Mouse (Mus musculus) lung, embryonic 16.5 days (tissue): ENCODE results near the gene Rab11b. TPM values are rescaled to one million over a fixed set of nuclear protein-coding genes. Genes with fewer than 3 reads are reported as not detected.
"Not testable (repeated sequence)": the region's sequence is repeated elsewhere in the genome, so short reads cannot be mapped to it uniquely, and the experiment has no call there.

Experiments
- ATAC-seq: fragments of 200-750 bp; cut with Nextera tagmentation; 2 replicates; pipeline ENCODE4 v1.8.0; 2017; ENCODE audit warnings: low read depth, mild to moderate bottlenecking, moderate library complexity
- H3K27ac ChIP-seq: fragments of 300-500 bp; sonication (generic); 2 replicates; pipeline ENCODE4 v1.5.1; 2014; ENCODE audit warnings: mild to moderate bottlenecking, control low read depth, low read length
- H3K27me3 ChIP-seq: fragments of 300-500 bp; sonication (generic); 2 replicates; pipeline ENCODE4 v1.6.1; 2014; ENCODE audit warnings: low read depth, low read length, mixed read lengths; ENCODE audit not compliant: control insufficient read depth, insufficient read depth
- H3K36me3 ChIP-seq: fragments of 300-500 bp; sonication (generic); 2 replicates; pipeline ENCODE4 v1.6.1; 2014; ENCODE audit warnings: low read length; ENCODE audit not compliant: control insufficient read depth, insufficient read depth
- H3K4me1 ChIP-seq: fragments of 300-500 bp; sonication (generic); replicated peaks from 2 replicates; pipeline ENCODE4 v1.6.1; 2014; ENCODE audit warnings: low read length, mixed read lengths; ENCODE audit not compliant: control insufficient read depth, insufficient read depth
- H3K4me2 ChIP-seq: fragments of 300-500 bp; sonication (generic); 2 replicates; pipeline ENCODE4 v1.6.1; 2014; ENCODE audit warnings: low read depth, low read length, control low read depth
- H3K4me3 ChIP-seq: fragments of 300-500 bp; sonication (generic); 2 replicates; pipeline ENCODE4 v1.5.1; 2014; ENCODE audit warnings: mild to moderate bottlenecking, low read length, control low read depth
- H3K9ac ChIP-seq: fragments of 300-500 bp; sonication (generic); 2 replicates; pipeline ENCODE4 v1.6.1; 2014; ENCODE audit warnings: low read length, control low read depth
- H3K9me3 ChIP-seq: fragments of 300-500 bp; sonication (generic); 2 replicates; pipeline ENCODE4 v1.6.1; 2016; ENCODE audit warnings: low read length; ENCODE audit not compliant: control insufficient read depth
- WGBS: fragments of 180-500 bp; shearing (Covaris S2); extraction: QIAGEN DNeasy Blood & Tissue Kit; methylation state at CpG from one replicate; pipeline ENCODE4 v1.1.7; 2014; 5-methylcytosine and 5-hydroxymethylcytosine counted together
- polyA plus RNA-seq: library from polyadenylated mRNA; unstranded; fragments of >200 nt; fragmentation: Nextera tagmentation; extraction: Ambion mirVana; gene quantifications from 2 replicates; pipeline ENCODE4 v1.2.1, GENCODE M21; 2015

Gene Rab11b
- polyA plus RNA-seq, 1 experiment from 2014 or later, result 279 TPM

DNA sequence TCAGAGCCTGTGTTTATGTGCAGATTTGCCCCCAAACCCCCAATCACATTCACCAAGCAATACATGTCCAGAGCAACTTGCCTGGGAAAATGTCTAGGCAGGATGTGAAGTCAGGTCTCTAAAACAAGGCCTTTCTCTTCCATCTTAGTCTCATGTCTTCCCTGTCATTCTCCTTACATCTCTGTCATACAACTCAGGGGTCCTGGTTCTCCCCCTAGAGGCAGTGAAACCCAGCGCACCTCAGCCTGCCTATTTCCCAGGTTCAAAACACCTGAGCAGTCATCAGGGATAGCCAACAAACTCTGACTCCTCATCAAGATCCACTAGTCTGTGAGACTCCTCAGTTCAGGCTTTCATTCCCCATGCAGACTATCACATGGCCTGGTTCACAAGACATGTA lies 5.7 kb downstream of the Rab11b start:
- Histone ChIP-seq H3K4me1 (peaks cover 40% of the 10 kb centered on the region), H3K9me3 (no peaks in the 10 kb centered on the region), H3K4me2 (no peak overlapping the region), H3K27me3 (no peaks in the 10 kb centered on the region), H3K4me3 (no peak overlapping the region), H3K27ac (no peak overlapping the region), H3K9ac (no peak overlapping the region), H3K36me3 (0 out of 2 replicates have a peak, but pooled peaks cover 2% of the 10 kb centered on the region)
- WGBS, result 53% methylated on average over 1 of the region's 1 CpGs
- no peak for ATAC-seq

- H3K36me3 ChIP-seq, result peaks cover 15% of the 10 kb centered on the region
- H3K27me3 ChIP-seq, result no peaks in the 10 kb centered on the region
- H3K4me1 ChIP-seq, result peaks cover 20% of the 10 kb centered on the region
- ATAC-seq, result no peak
- H3K4me3 ChIP-seq, result no peak overlapping the region
- H3K27ac ChIP-seq, result no peak overlapping the region
- WGBS, result 95% methylated on average over 2 of the region's 2 CpGs
- H3K9me3 ChIP-seq, result no peaks in the 10 kb centered on the region
- H3K9ac ChIP-seq, result no peak overlapping the region
- no peak overlapping the region for H3K4me2 ChIP-seq
Measured at GRCm38 (mm10) chr17:33752297-33752696, 8.0 kb downstream of the Rab11b start.

- no peak for ATAC-seq
- no peaks in the 10 kb centered on the region for H3K27me3 ChIP-seq
- no peak overlapping the region for H3K4me2 ChIP-seq
- H3K27ac ChIP-seq, result no peak overlapping the region
- H3K4me3 ChIP-seq, result no peak overlapping the region
- peaks cover 17% of the 10 kb centered on the region for H3K36me3 ChIP-seq
- no peaks in the 10 kb centered on the region for H3K9me3 ChIP-seq
- no peak overlapping the region for H3K9ac ChIP-seq
- H3K4me1 ChIP-seq, result peaks cover 9% of the 10 kb centered on the region
Measured at GRCm38 (mm10) chr17:33751181-33751580, 9.1 kb downstream of the Rab11b start.

- WGBS, result 91% methylated on average over 5 of the region's 5 CpGs
- Histone ChIP-seq H3K27me3 (no peaks in the 10 kb centered on the region), H3K4me3 (no peak overlapping the region), H3K9ac (no peak overlapping the region), H3K4me2 (no peak overlapping the region), H3K4me1 (no peaks in the 10 kb centered on the region), H3K36me3 (peaks cover 25% of the 10 kb centered on the region), H3K9me3 (no peaks in the 10 kb centered on the region), H3K27ac (no peak overlapping the region)
- ATAC-seq, result no peak
Measured at GRCm38 (mm10) chr17:33749451-33749850, 10.9 kb downstream of the Rab11b start.

DNA sequence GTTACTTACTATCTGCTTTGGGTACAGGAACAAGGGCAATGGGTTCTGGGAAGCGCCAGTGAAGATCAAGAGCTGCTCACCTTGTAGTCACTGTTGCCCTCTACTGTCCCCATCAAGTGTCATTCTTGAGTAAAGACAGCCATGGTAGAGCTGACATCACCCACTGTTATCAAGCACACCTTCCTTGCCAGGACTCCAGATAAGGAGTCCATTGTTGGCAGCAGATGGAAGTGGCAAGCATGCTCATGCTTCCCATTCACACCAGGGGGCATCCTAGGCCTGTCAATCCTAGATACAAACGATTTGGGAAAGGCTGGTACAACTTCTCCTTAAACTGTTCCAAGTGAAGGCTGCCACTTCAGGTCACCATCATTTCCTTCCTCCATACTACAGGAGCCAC lies 14.3 kb downstream of the Rab11b start:
- 58% methylated on average over 2 of the region's 2 CpGs for WGBS
- Histone ChIP-seq H3K4me1 (no peaks in the 10 kb centered on the region), H3K4me3 (no peak overlapping the region), H3K36me3 (peaks cover 25% of the 10 kb centered on the region), H3K9ac (no peak overlapping the region), H3K27me3 (no peaks in the 10 kb centered on the region), H3K9me3 (no peaks in the 10 kb centered on the region), H3K4me2 (no peak overlapping the region), H3K27ac (no peak overlapping the region)
- peak; percentile 64 for ATAC-seq

GRCm38 (mm10) chr17:33744686-33745384 lies 15.5 kb downstream of the Rab11b start:
- 64% methylated on average over 5 of the region's 5 CpGs for WGBS
- H3K9me3 ChIP-seq, result no peaks in the 10 kb centered on the region
- H3K4me2 ChIP-seq, result no peak overlapping the region
- no peaks in the 10 kb centered on the region for H3K4me1 ChIP-seq
- peaks cover 24% of the 10 kb centered on the region for H3K36me3 ChIP-seq
- ATAC-seq, result no peak
- H3K27me3 ChIP-seq, result no peaks in the 10 kb centered on the region
- H3K27ac ChIP-seq, result no peak overlapping the region
- H3K4me3 ChIP-seq, result no peak overlapping the region
- H3K9ac ChIP-seq, result no peak overlapping the region

DNA sequence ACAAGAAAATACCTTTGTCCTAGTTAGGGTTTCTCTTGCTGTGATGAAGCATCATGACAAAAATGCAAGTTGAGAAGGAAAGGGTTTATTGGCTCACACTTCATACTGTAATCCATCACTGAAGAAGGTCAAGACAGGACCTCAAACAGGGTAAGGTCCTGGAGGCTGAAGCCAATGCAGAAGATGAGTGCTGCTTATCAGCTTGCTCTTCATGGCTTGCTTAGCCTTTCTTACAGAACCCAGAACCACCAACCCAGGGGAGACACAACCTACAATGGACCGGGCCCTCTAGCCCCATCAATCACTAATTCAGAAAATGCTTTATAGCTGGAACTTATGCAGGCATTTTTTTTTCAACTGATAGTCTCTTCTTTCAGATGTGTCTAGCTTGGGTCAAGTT lies 17.9 kb downstream of the Rab11b start:
- Histone ChIP-seq H3K9ac (no peak overlapping the region), H3K4me3 (no peak overlapping the region), H3K9me3 (no peaks in the 10 kb centered on the region), H3K36me3 (peaks cover 10% of the 10 kb centered on the region), H3K4me2 (no peak overlapping the region), H3K27ac (no peak overlapping the region), H3K27me3 (no peaks in the 10 kb centered on the region), H3K4me1 (no peaks in the 10 kb centered on the region)
- ATAC-seq, result no peak
- whole genome bisulfite sequencing, result 84% methylated on average over 1 of the region's 1 CpGs

GRCm38 (mm10) chr17:33733526-33733925 lies 26.8 kb downstream of the Rab11b start:
- ATAC-seq, H3K4me2 ChIP-seq, H3K9ac ChIP-seq, H3K27me3 ChIP-seq, H3K9me3 ChIP-seq, H3K36me3 ChIP-seq, H3K4me3 ChIP-seq, H3K4me1 ChIP-seq, H3K27ac ChIP-seq: not testable (repeated sequence)
- 43% methylated on average over 10 of the region's 10 CpGs for WGBS

GRCm38 (mm10) chr17:33732556-33733083 lies 27.7 kb downstream of the Rab11b start:
- H3K4me3 ChIP-seq, H3K9me3 ChIP-seq, H3K4me1 ChIP-seq, H3K27ac ChIP-seq, H3K9ac ChIP-seq, ATAC-seq, H3K4me2 ChIP-seq, H3K27me3 ChIP-seq, H3K36me3 ChIP-seq: not testable (repeated sequence)
- 58% methylated on average over 9 of the region's 9 CpGs for WGBS
